Mouse (Mus musculus) midbrain, embryonic 14.5 days (tissue): ENCODE measurements around the gene Meox1. TPM values are rescaled to one million over a fixed set of nuclear protein-coding genes. Genes with fewer than 3 reads are reported as not detected.

Experiments
- ATAC-seq: fragments of 200-750 bp; cut with Nextera tagmentation; 2 replicates; pipeline ENCODE4 v1.8.0; 2017; ENCODE audit warnings: moderate number of reproducible peaks, moderate library complexity; ENCODE audit not compliant: low FRiP score, low TSS enrichment
- DNase-seq: peaks from one replicate; pipeline ENCODE4 v3.0.0-alpha.2; 2015
- H3K27ac ChIP-seq: fragments of 300-500 bp; sonication (generic); replicated peaks from 2 replicates; pipeline ENCODE4 v1.5.1; 2014; ENCODE audit warnings: mild to moderate bottlenecking, low read depth, low read length, moderate library complexity
- H3K27me3 ChIP-seq: fragments of 300-500 bp; sonication (generic); 2 replicates; pipeline ENCODE4 v1.6.1; 2014; ENCODE audit warnings: low read length, control low read depth, mixed read lengths; ENCODE audit not compliant: control insufficient read depth, insufficient read depth
- H3K36me3 ChIP-seq: fragments of 300-500 bp; sonication (generic); 2 replicates; pipeline ENCODE4 v1.6.1; 2014; ENCODE audit warnings: low read length, control low read depth; ENCODE audit not compliant: control insufficient read depth, insufficient read depth
- H3K4me1 ChIP-seq: fragments of 300-500 bp; sonication (generic); 2 replicates; pipeline ENCODE4 v1.6.1; 2014; ENCODE audit warnings: mild to moderate bottlenecking, antibody characterized with exemption, low read length, control low read depth; ENCODE audit not compliant: control insufficient read depth, insufficient read depth
- H3K4me2 ChIP-seq: fragments of 300-500 bp; sonication (generic); 2 replicates; pipeline ENCODE4 v1.6.1; 2014; ENCODE audit warnings: mild to moderate bottlenecking, low read length, moderate library complexity
- H3K4me3 ChIP-seq: fragments of 300-500 bp; sonication (generic); replicated peaks from 2 replicates; pipeline ENCODE4 v1.5.1; 2014; ENCODE audit warnings: low read depth, low read length
- H3K9ac ChIP-seq: fragments of 300-500 bp; sonication (generic); replicated peaks from 2 replicates; pipeline ENCODE4 v1.6.1; 2014; ENCODE audit warnings: mild to moderate bottlenecking, low read length, moderate library complexity
- H3K9me3 ChIP-seq: fragments of 300-500 bp; sonication (generic); 2 replicates; pipeline ENCODE4 v1.6.1; 2016; ENCODE audit warnings: low read length, control low read depth, mixed read lengths; ENCODE audit not compliant: control insufficient read depth
- WGBS: fragments of 180-500 bp; shearing (Covaris S2); extraction: QIAGEN DNeasy Blood & Tissue Kit; methylation state at CpG from one replicate; pipeline ENCODE4 v1.1.7; 2014; 5-methylcytosine and 5-hydroxymethylcytosine counted together
- polyA plus RNA-seq: library from polyadenylated mRNA; unstranded; fragments of >200 nt; fragmentation: Nextera tagmentation; extraction: Ambion mirVana; gene quantifications from 2 replicates; pipeline ENCODE4 v1.2.1, GENCODE M21; 2014

The Meox1 gene
- polyA plus RNA-seq, 1 experiment from 2014 or later: 0.25 TPM

DNA sequence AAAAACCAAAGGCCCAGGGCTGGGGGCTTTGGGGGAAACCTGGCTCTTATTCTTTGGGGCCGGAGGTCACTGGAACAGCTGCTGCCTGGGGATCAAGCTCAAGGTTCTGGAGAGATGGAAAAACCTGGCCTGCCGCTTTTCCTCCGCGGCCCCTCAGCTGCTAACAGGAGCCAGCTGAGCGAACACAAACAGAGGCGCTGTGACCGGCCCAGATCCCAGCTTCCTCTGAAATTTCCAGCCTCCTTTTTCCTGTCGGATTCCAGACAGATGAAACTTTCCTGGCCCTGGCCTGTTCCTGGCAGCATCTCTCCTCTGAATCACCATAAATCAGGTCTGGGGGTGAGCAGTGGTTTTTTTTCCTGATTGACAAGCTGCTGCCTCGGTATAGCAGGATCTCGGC, 64.1 kb downstream of the Meox1 start:
- no peak overlapping the region for H3K4me2 ChIP-seq
- no peak overlapping the region for H3K4me3 ChIP-seq
- H3K36me3 ChIP-seq: no peaks in the 10 kb centered on the region
- H3K27ac ChIP-seq: no peak overlapping the region
- DNase-seq (peak; percentile 45), ATAC-seq (no peak)
- H3K9me3 ChIP-seq: no peaks in the 10 kb centered on the region
- 0 out of 2 replicates have a peak overlapping the region, but pooled peaks have one; percentile 16 for H3K9ac ChIP-seq
- 0 out of 2 replicates have a peak, but pooled peaks cover 3% of the 10 kb centered on the region for H3K4me1 ChIP-seq
- H3K27me3 ChIP-seq: no peaks in the 10 kb centered on the region
- WGBS: 11% methylated on average over 10 of the region's 10 CpGs

DNA sequence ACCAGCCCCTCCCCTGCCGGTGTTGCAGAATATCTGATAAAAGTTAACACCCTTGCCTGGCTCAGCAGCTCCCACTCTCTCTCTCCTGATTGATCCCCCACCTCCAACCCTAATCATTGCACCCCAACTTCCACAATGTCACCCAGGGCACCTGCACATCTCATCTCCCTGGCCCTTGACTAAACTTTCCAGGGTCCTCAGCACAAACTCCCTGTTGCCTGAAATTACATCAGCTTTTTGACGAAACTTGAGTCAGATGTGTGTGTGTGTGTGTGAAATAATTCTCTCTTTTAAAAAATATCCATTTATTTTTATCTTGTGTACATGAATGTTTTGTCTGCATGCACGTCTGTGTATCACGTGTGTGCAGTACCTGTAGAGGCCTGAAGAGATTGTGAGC, 65.5 kb downstream of the Meox1 start:
- WGBS: 90% methylated on average over 4 of the region's 4 CpGs
- DNase-seq: no peak
- Histone ChIP-seq H3K9ac (no peak overlapping the region), H3K4me3 (no peak overlapping the region), H3K27me3 (no peaks in the 10 kb centered on the region), H3K27ac (no peak overlapping the region), H3K4me2 (no peak overlapping the region), H3K9me3 (no peaks in the 10 kb centered on the region), H3K4me1 (0 out of 2 replicates have a peak, but pooled peaks cover 3% of the 10 kb centered on the region), H3K36me3 (no peaks in the 10 kb centered on the region)
- ATAC-seq: no peak

Other genes with a start within 250 kb of the Meox1 start
- 3.9 and 4.5 TPM in 2 replicates for gene Arl4d, start 228.8 kb downstream of the Meox1 start, polyA plus RNA-seq
- 29.2 and 35.4 TPM in 2 replicates for gene Dhx8, start 161.5 kb downstream of the Meox1 start, polyA plus RNA-seq
- 4.0 and 6.9 TPM in 2 replicates for gene Etv4, start 109.0 kb downstream of the Meox1 start, polyA plus RNA-seq
- gene Sost, start 72.6 kb upstream of the Meox1 start, polyA plus RNA-seq: not detected in 2 replicates
- gene Cfap97d1, start 89.9 kb upstream of the Meox1 start, polyA plus RNA-seq: not detected in 2 replicates
- 16.5 and 17.2 TPM in 2 replicates for gene Dusp3, start 92.6 kb upstream of the Meox1 start, polyA plus RNA-seq
- gene Mpp3, start 134.1 kb upstream of the Meox1 start, polyA plus RNA-seq: 45.4 and 54.2 TPM in 2 replicates
- 0.15 and 0.17 TPM in 2 replicates for gene Cd300lg, start 147.1 kb upstream of the Meox1 start, polyA plus RNA-seq
- 22.5 and 23.9 TPM in 2 replicates for gene Mpp2, start 194.1 kb upstream of the Meox1 start, polyA plus RNA-seq
- not detected in 2 replicates for gene Ppy, start 206.9 kb upstream of the Meox1 start, polyA plus RNA-seq
- not detected in 2 replicates for gene Pyy, start 213.5 kb upstream of the Meox1 start, polyA plus RNA-seq